Mouse (Mus musculus) neural tube, embryonic 15.5 days (tissue): ENCODE results near the gene Cdhr5. TPM values are rescaled to one million over a fixed set of nuclear protein-coding genes. Genes with fewer than 3 reads are reported as not detected.
"Not testable (repeated sequence)": the region's sequence is repeated elsewhere in the genome, so short reads cannot be mapped to it uniquely, and the experiment has no call there.

ENCODE experiments used
- ATAC-seq: fragments of 200-750 bp; cut with Nextera tagmentation; 2 replicates; pipeline ENCODE4 v1.8.0; 2017; ENCODE audit warnings: mild to moderate bottlenecking, moderate TSS enrichment, moderate library complexity; ENCODE audit not compliant: low FRiP score
- H3K27ac ChIP-seq: fragments of 300-500 bp; sonication (generic); replicated peaks from 2 replicates; pipeline ENCODE4 v1.5.1; 2015; ENCODE audit warnings: mild to moderate bottlenecking, inconsistent platforms
- H3K27me3 ChIP-seq: fragments of 300-500 bp; sonication (generic); replicated peaks from 2 replicates; pipeline ENCODE4 v1.6.1; 2015; ENCODE audit warnings: inconsistent platforms
- H3K36me3 ChIP-seq: fragments of 300-500 bp; sonication (generic); 2 replicates; pipeline ENCODE4 v1.6.1; 2015; ENCODE audit warnings: inconsistent platforms
- H3K4me1 ChIP-seq: fragments of 300-500 bp; sonication (generic); 2 replicates; pipeline ENCODE4 v1.6.1; 2015; ENCODE audit warnings: inconsistent platforms
- H3K4me2 ChIP-seq: fragments of 300-500 bp; sonication (generic); 2 replicates; pipeline ENCODE4 v1.6.1; 2015; ENCODE audit warnings: inconsistent platforms, mild to moderate bottlenecking, moderate library complexity
- H3K4me3 ChIP-seq: fragments of 300-500 bp; sonication (generic); replicated peaks from 2 replicates; pipeline ENCODE4 v1.5.1; 2015; ENCODE audit warnings: mild to moderate bottlenecking, inconsistent platforms
- H3K9ac ChIP-seq: fragments of 300-500 bp; sonication (generic); replicated peaks from 2 replicates; pipeline ENCODE4 v1.6.1; 2015; ENCODE audit warnings: mild to moderate bottlenecking, inconsistent platforms
- H3K9me3 ChIP-seq: fragments of 300-500 bp; sonication (generic); replicated peaks from 2 replicates; pipeline ENCODE4 v1.6.1; 2016; ENCODE audit warnings: inconsistent platforms
- WGBS: fragments of 180-500 bp; shearing (Covaris S2); methylation state at CpG from one replicate; pipeline ENCODE4 v1.1.7; 2015; ENCODE audit warnings: mixed read lengths; 5-methylcytosine and 5-hydroxymethylcytosine counted together
- polyA plus RNA-seq: library from polyadenylated mRNA; unstranded; fragments of >200 nt; fragmentation: Nextera tagmentation; extraction: Ambion mirVana; gene quantifications from 2 replicates; pipeline ENCODE4 v1.2.1, GENCODE M21; 2015

Gene Cdhr5
- polyA plus RNA-seq, 1 experiment from 2014 or later: not detected

DNA sequence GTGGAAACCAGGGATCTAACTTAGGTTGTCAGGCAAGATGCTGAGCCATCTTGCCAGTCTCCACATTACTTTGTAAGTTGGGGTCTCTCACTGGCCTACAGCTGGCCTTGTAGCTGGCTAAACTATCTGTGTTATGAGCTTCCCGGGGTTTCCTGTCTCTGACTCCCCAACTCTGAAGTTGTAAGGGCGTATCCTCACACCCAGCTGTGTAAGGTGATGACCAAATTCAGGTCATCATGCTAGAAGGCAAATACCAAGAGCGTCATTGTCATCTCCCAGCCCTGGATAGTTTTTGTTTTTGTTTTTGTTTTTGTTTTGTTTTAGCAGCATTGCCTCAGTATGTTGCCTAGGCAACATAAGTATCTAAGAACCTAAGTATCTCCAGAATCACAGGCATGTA is 6.0 kb downstream of the Cdhr5 start:
- 85% methylated on average over 3 of the region's 3 CpGs for WGBS
- no peak overlapping the region for H3K27ac ChIP-seq
- no peak overlapping the region for H3K4me2 ChIP-seq
- no peak for ATAC-seq
- H3K4me3 ChIP-seq: no peak overlapping the region
- no peaks in the 10 kb centered on the region for H3K36me3 ChIP-seq
- peaks cover 10% of the 10 kb centered on the region for H3K4me1 ChIP-seq
- no peak overlapping the region for H3K9ac ChIP-seq
- H3K27me3 ChIP-seq: no peaks in the 10 kb centered on the region
- H3K9me3 ChIP-seq: no peaks in the 10 kb centered on the region

DNA sequence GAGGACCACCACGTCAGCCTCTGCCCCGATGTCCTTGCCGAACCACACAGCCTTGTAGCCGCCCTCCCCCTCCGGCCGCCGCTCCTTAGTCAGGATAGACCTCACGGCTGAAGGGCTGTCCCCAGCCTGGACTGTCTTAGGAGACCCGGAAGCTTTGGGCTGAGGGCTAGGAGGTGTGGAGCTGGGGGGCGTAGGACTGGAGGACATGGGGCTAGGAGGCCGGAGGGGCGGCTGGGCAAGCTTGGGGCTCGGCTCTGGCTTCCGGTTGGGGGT is 7.4 kb downstream of the Cdhr5 start:
- Histone ChIP-seq H3K9me3 (no peaks in the 10 kb centered on the region), H3K4me1 (peaks cover 15% of the 10 kb centered on the region), H3K4me2 (no peak overlapping the region), H3K9ac (no peak overlapping the region), H3K27ac (no peak overlapping the region), H3K27me3 (no peaks in the 10 kb centered on the region), H3K36me3 (no peaks in the 10 kb centered on the region), H3K4me3 (no peak overlapping the region)
- ATAC-seq: no peak
- WGBS: 87% methylated on average over 14 of the region's 14 CpGs

DNA sequence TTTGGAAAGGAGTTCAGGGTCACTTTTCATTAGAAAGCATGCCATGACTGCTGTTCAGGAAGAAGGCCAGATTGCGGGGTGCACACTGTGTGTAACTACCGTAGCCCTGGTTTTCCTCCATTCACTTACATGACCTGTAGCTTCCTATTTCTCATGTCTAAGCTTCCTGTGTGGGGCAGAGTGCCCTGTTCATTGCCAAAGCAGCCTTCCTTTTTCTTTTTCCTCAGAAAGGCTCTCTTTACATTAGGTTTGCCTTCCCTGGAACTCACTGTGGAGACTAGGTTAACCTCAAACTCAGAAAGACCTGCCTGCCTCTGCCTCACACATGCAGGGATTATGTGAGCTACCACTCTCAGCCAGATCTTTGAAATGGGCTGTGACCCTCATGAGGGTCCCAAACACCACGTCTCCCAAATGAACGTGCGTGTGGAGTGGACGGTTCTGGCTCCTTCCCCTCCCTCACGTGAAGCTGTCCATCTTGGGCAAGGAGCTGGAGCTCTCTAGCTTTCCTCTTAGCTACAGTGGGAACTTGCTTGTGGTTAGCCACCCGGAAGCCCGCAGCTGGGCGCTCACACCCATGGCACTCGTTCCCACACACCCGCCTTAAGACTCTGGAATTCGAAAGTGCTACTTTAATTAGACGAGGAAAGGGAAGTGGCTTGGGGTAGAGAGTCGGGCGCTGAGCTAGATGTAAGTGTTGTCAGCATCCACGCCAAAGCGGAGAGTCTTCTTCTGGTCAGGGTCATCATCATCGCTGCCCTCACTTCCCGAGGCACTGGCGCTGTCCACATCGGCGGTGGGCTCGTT is 7.9 kb downstream of the Cdhr5 start:
- Histone ChIP-seq H3K4me1 (peaks cover 15% of the 10 kb centered on the region), H3K4me2 (no peak overlapping the region), H3K27me3 (no peaks in the 10 kb centered on the region), H3K9ac (no peak overlapping the region), H3K27ac (no peak overlapping the region), H3K9me3 (no peaks in the 10 kb centered on the region), H3K36me3 (peaks cover 4% of the 10 kb centered on the region), H3K4me3 (no peak overlapping the region)
- 81% methylated on average over 24 of the region's 24 CpGs for WGBS
- no peak for ATAC-seq

DNA sequence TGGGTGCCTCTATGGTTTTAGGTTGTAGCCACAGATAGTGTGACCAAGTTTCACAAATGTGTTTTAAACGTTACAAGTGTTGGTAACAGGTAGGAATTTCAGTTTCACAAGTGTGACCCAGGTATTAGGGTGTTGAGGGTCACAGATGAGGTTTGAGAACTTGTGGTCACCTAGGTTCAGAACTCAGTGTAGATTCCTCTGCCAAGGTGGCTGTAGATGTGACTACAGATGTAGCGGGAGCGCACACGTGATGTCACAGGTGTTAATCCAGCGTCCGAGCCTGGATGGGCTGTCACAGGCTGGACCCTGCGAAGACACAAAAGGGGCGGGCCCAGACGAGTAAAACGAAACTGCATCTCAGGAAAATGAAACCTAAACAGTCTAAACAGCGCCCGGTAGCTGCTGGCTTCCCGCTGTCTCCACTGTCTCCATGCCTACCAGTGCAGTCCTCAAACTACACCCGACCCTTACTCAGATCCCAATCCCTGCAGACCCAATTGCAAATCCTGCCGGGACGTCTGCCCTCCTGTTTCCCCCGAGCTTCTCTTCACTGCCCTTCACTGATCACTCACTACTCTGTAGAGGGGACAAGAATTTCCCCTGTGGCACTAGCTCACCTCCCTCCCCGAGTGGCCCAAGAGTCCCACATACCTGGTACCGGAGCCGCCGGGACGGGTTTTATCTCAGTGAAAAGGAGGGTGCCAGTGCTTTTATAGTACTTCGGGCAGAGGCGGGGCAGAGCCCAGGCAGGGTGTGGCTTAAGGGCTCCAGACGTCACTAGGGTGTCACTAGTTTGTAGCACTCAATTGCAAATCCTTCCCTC is 10.6 kb downstream of the Cdhr5 start, which contains the start of gene Irf7:
Irf7 (minus strand) TSS at position 743 of the 823 bp plus-strand sequence.
- Histone ChIP-seq H3K36me3 (peaks cover 31% of the 10 kb centered on the region), H3K27ac (no peak within 1 kb of the TSS), H3K27me3 (no peaks in the 10 kb centered on the region), H3K4me3 (peak within 1 kb of the TSS; percentile 35), H3K9me3 (no peaks in the 10 kb centered on the region), H3K4me2 (peak within 1 kb of the TSS; percentile 57), H3K9ac (peak within 1 kb of the TSS; percentile 11; the same call in 1 of the 2 replicates), H3K4me1 (peaks cover 15% of the 10 kb centered on the region)
- peak; percentile 34; the same call in 1 of the 2 replicates for ATAC-seq
- WGBS: 14% methylated on average over 25 of the region's 25 CpGs

DNA sequence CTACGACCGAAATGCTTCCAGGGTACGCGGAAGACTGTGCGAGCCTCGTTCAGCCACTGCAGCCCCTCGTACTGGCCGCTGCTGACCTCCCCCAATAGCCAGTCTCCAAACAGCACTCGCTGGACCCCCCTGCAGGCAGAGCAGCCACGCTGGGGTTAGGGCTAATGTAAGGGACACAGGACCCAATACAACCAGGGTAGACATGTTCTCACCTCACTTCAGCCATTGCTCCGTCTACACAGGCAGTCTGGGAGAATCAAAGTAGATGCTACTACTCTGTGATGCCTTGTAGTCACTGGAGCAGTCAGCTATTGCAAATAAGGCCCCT is 11.2 kb downstream of the Cdhr5 start:
- H3K9ac ChIP-seq: no peak overlapping the region
- 31% methylated on average over 11 of the region's 11 CpGs for WGBS

DNA sequence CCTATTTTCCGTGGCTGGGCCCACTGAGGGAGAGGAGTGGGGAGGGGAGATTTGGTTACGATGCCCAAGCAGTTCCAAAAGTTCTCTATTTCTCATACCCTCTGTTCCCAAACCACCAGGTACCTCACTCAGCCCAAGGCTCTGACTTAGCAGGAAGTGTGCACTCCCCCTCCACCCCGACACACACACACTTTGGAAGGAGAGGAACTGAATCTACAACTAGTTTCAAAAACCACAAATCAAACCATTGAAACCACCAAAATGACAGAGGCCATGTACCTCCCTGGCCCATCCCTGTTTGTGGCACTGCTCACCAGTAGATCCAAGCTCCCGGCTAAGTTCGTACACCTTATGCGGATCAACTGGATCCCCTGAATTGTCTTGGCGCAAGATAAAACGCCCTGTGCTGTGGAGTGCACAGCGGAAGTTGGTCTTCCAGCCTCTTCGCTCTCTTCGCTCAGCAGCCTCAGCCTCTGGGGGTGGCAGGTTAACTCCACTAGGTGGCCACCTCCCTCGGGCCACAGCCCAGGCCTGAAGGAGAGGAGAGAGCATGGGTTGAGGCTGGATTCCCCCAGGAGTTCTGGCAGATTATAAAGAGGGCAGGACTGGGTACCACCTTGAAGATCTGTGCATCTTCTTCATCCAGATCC is 11.7 kb downstream of the Cdhr5 start:
- Histone ChIP-seq H3K27ac (no peak overlapping the region), H3K36me3 (peaks cover 41% of the 10 kb centered on the region), H3K27me3 (no peaks in the 10 kb centered on the region), H3K4me2 (peak overlapping the region; percentile 57; the same call in 1 of the 2 replicates), H3K9ac (no peak overlapping the region), H3K9me3 (no peaks in the 10 kb centered on the region), H3K4me1 (peaks cover 15% of the 10 kb centered on the region), H3K4me3 (no peak overlapping the region)
- ATAC-seq: no peak
- 42% methylated on average over 12 of the region's 12 CpGs for WGBS

More for the DNA sequence above, 11.2 kb downstream of the Cdhr5 start:
- Histone ChIP-seq H3K9me3 (no peaks in the 10 kb centered on the region), H3K36me3 (peaks cover 36% of the 10 kb centered on the region), H3K4me3 (peak overlapping the region; percentile 35; the same call in 1 of the 2 replicates), H3K27ac (no peak overlapping the region), H3K4me2 (peak overlapping the region; percentile 57), H3K27me3 (no peaks in the 10 kb centered on the region), H3K4me1 (peaks cover 15% of the 10 kb centered on the region)
- ATAC-seq: no peak

DNA sequence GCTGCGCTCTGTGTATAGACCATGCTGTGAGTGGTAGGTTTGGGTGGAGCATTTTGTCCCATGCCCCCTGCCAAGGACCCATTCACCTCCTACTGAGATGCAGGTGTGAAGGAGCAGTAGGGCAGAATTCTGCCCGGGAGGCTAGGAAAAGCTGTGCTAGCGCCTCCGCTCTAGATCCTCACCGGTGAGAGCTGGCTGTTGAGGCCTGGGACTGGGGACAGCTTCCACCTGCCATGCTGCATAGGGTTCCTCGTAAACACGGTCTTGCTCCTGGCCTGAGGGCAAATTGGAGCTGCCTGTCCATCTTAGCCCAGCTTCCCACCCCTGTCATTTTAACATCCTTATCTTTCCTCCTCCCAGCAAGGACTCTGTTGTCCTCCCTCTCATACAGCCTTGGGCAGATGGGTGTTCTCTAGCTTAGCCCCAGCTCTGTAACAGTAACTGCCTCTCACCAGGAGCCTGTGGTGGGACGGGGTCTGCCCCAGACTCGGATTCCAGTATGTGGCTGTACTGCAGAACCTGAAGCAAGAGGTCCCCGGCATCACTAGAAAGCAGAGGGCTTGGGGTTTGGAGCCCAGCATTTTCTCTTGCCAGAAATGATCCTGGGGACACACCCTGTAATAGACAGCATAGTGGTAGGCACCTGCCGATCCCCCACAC is 12.4 kb downstream of the Cdhr5 start:
- Histone ChIP-seq H3K9ac (no peak overlapping the region), H3K36me3 (peaks cover 49% of the 10 kb centered on the region), H3K4me1 (peaks cover 15% of the 10 kb centered on the region), H3K4me3 (no peak overlapping the region), H3K27me3 (no peaks in the 10 kb centered on the region), H3K9me3 (no peaks in the 10 kb centered on the region), H3K4me2 (no peak overlapping the region), H3K27ac (no peak overlapping the region)
- WGBS: 78% methylated on average over 11 of the region's 11 CpGs
- ATAC-seq: no peak

DNA sequence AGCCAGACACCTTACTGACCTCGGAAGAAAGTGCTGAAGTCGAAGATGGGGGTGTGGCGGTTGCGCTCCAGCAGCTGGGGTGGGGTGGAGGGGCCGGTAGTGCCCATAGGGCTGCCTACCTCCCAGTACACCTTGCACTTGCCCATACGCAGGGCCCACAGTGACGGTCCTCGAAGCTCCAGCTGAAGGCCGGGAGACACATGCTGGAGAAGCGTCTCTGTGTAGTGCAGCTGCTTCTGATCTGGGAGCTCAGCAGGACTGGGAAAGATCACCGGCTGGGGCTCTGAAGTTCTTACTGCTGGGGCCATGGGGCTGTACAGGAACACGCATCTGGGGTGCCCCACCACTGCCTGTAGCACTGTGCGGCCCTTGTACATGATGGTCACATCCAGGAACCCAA is 12.9 kb downstream of the Cdhr5 start:
- H3K9ac ChIP-seq: no peak overlapping the region
- peaks cover 54% of the 10 kb centered on the region for H3K36me3 ChIP-seq
- H3K4me1 ChIP-seq: peaks cover 15% of the 10 kb centered on the region
- no peak overlapping the region for H3K4me2 ChIP-seq
- no peaks in the 10 kb centered on the region for H3K27me3 ChIP-seq
- ATAC-seq: no peak
- H3K4me3 ChIP-seq: no peak overlapping the region
- 91% methylated on average over 13 of the region's 13 CpGs for WGBS
- no peak overlapping the region for H3K27ac ChIP-seq
- no peaks in the 10 kb centered on the region for H3K9me3 ChIP-seq

DNA sequence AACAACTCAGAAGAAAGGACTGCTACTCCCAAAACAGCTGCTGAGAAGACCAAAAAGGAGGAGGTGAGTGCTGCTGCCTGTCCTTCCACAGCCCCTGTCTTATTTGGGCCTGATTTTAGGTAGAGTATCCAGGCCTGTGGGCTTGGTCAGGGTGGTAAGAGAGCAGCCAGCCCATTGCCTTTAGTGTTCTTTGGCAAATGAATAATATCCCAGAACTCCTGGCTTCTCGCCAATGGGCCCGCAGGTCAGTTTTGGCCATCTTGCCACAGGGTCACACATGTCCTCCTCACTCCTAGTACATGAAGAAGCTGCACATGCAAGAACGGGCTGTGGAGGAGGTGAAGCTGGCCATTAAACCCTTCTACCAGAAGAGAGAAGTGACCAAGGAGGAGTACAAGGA is 15.1 kb downstream of the Cdhr5 start:
- H3K4me1 ChIP-seq: peaks cover 14% of the 10 kb centered on the region
- H3K27ac ChIP-seq: no peak overlapping the region
- H3K36me3 ChIP-seq: peaks cover 75% of the 10 kb centered on the region
- 96% methylated on average over 3 of the region's 3 CpGs for WGBS
- H3K9ac ChIP-seq: no peak overlapping the region
- H3K27me3 ChIP-seq: no peaks in the 10 kb centered on the region
- H3K4me3 ChIP-seq: no peak overlapping the region
- no peaks in the 10 kb centered on the region for H3K9me3 ChIP-seq
- H3K4me2 ChIP-seq: no peak overlapping the region
- no peak for ATAC-seq

DNA sequence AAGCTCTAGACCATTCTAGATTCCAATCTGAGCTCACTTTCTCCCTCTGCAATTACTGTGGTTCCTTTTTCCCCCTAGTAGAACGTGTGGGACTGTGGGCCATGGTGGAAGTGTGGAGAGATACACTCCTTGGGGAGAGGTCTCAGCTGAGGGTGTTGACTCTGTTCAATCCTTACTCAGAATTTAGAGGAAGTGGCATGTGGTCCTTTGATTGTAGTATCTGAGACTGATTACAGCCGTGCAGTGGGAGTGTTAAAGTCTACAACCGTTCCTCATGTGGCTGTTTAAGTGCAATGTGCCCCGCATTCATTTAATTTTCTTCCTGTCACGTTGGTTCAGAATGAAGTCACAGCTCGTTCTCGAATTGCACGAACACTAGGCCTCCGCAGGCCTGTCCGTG is 20.4 kb downstream of the Cdhr5 start:
- Histone ChIP-seq H3K4me3 (no peak overlapping the region), H3K4me1 (no peaks in the 10 kb centered on the region), H3K9ac (no peak overlapping the region), H3K9me3 (no peaks in the 10 kb centered on the region), H3K27ac (no peak overlapping the region), H3K4me2 (no peak overlapping the region), H3K27me3 (no peaks in the 10 kb centered on the region), H3K36me3 (peaks cover 84% of the 10 kb centered on the region)
- no peak for ATAC-seq
- 94% methylated on average over 10 of the region's 10 CpGs for WGBS

DNA sequence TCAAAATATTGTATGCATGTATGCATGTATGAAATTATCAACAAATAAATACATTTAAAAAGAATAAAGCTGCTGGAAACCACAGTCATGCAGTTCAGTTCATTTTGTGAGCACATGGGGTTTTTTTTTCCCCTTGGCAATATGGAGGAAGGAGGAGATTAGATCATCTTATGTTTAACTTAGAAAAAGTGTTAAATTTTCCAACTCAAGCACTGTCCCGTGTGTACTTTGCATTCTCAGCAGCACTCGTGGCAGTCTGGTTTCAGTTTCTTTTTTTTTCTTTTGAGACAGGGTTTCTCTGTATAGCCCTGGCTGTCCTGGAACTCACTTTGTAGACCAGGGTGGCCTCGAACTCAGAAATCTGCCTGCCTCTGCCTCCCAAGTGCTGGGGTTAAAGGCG is 26.1 kb downstream of the Cdhr5 start:
- not testable (repeated sequence) for H3K4me1 ChIP-seq, H3K4me2 ChIP-seq, H3K27ac ChIP-seq, H3K9me3 ChIP-seq, H3K4me3 ChIP-seq, H3K9ac ChIP-seq, H3K27me3 ChIP-seq, ATAC-seq
- WGBS: 96% methylated on average over 4 of the region's 4 CpGs
- peaks cover 79% of the 10 kb centered on the region for H3K36me3 ChIP-seq
